In genomic region chr4:148082257-148083044, GRCm38 (mm10) we compare ENCODE assay signal across 8 mouse cellular contexts. TPM values are rescaled to one million over a fixed set of nuclear protein-coding genes. Genes with fewer than 3 reads are reported as not detected.
A peak's percentile ranks its signal among the peaks of the same experiment; 100 is the strongest.
DNase-seq lines count a peak whose midpoint lies in the region; ATAC-seq and TF ChIP-seq lines count a peak whose summit lies in the region.

No protein-coding gene starts in this region.

- TF ChIP-seq EP300 in lung, postnatal 0 days (IDR thresholded peaks at IDR 0.05): no peak
- no peak for TF ChIP-seq EP300 in stomach, postnatal 0 days (optimal IDR thresholded peaks at IDR 0.05)

- H3K9me3 ChIP-seq in forebrain, embryonic 13.5 days (replicated peaks): no peaks in the 10 kb centered on the region
- H3K9me3 ChIP-seq in kidney, embryonic 14.5 days (ENCODE audit: control insufficient read depth, low read length): no peaks in the 10 kb centered on the region
- H3K9me3 ChIP-seq in lung, postnatal 0 days (ENCODE audit: low read length): no peaks in the 10 kb centered on the region
- H3K9me3 ChIP-seq in stomach, postnatal 0 days (ENCODE audit: control insufficient read depth, low read length): no peaks in the 10 kb centered on the region

- H3K4me3 ChIP-seq in forebrain, embryonic 13.5 days: no peak overlapping the region
- H3K4me3 ChIP-seq in kidney, embryonic 14.5 days (ENCODE audit: low read length): no peak overlapping the region
- H3K4me3 ChIP-seq in lung, postnatal 0 days (ENCODE audit: low read depth, low read length): no peak overlapping the region
- H3K4me3 ChIP-seq in stomach, postnatal 0 days (ENCODE audit: low read depth, low read length): no peak overlapping the region

- peak; percentile 71 for ATAC-seq in CD4-positive, CD25-positive, alpha-beta regulatory T cell, adult 4 months
- ATAC-seq in forebrain, embryonic 13.5 days: peak; percentile 37; the same call in 1 of the 2 replicates
- peak; percentile 18; the same call in 1 of the 2 replicates for ATAC-seq in kidney, embryonic 14.5 days (ENCODE audit: low FRiP score, low TSS enrichment)
- no peak for ATAC-seq in lung, postnatal 0 days
- peak; percentile 19; the same call in 1 of the 2 replicates for ATAC-seq in stomach, postnatal 0 days (ENCODE audit: low FRiP score, low TSS enrichment)

- H3K4me2 ChIP-seq in forebrain, embryonic 13.5 days: no peak overlapping the region
- H3K4me2 ChIP-seq in kidney, embryonic 14.5 days (replicated peaks; ENCODE audit: low read depth, low read length): no peak overlapping the region
- H3K4me2 ChIP-seq in lung, postnatal 0 days (replicated peaks; ENCODE audit: low read depth, low read length): no peak overlapping the region
- no peak overlapping the region for H3K4me2 ChIP-seq in stomach, postnatal 0 days (replicated peaks; ENCODE audit: low read depth)

- no peaks in the 10 kb centered on the region for H3K27me3 ChIP-seq in forebrain, embryonic 13.5 days
- H3K27me3 ChIP-seq in kidney, embryonic 14.5 days (ENCODE audit: control insufficient read depth, insufficient read depth, low read length): no peaks in the 10 kb centered on the region
- H3K27me3 ChIP-seq in lung, postnatal 0 days (replicated peaks; ENCODE audit: insufficient read depth, low read length): no peaks in the 10 kb centered on the region
- H3K27me3 ChIP-seq in stomach, postnatal 0 days (ENCODE audit: control insufficient read depth, insufficient read depth, low read length): no peaks in the 10 kb centered on the region

- no peak overlapping the region for H3K9ac ChIP-seq in forebrain, embryonic 13.5 days
- no peak overlapping the region for H3K9ac ChIP-seq in kidney, embryonic 14.5 days (ENCODE audit: low read depth, low read length)
- no peak overlapping the region for H3K9ac ChIP-seq in lung, postnatal 0 days (replicated peaks; ENCODE audit: low read depth)
- H3K9ac ChIP-seq in stomach, postnatal 0 days (ENCODE audit: low read length): no peak overlapping the region

- peaks cover 8% of the 10 kb centered on the region; the same call in 1 of the 2 replicates for H3K36me3 ChIP-seq in forebrain, embryonic 13.5 days (ENCODE audit: poor library complexity, severe bottlenecking)
- peaks cover 15% of the 10 kb centered on the region for H3K36me3 ChIP-seq in kidney, embryonic 14.5 days (ENCODE audit: control insufficient read depth, insufficient read depth, low read length)
- peaks cover 5% of the 10 kb centered on the region; the same call in 1 of the 2 replicates for H3K36me3 ChIP-seq in lung, postnatal 0 days (ENCODE audit: insufficient read depth, low read length)
- peaks cover 6% of the 10 kb centered on the region for H3K36me3 ChIP-seq in stomach, postnatal 0 days (ENCODE audit: control insufficient read depth, insufficient read depth, low read length)

- TF ChIP-seq CTCF in lung, postnatal 0 days (IDR thresholded peaks at IDR 0.05): peak; percentile 81
- TF ChIP-seq CTCF in stomach, postnatal 0 days (IDR thresholded peaks at IDR 0.05; ENCODE audit: low read depth): peak; percentile 81

- peaks cover 9% of the 10 kb centered on the region for H3K4me1 ChIP-seq in forebrain, embryonic 13.5 days
- H3K4me1 ChIP-seq in kidney, embryonic 14.5 days (ENCODE audit: control insufficient read depth, insufficient read depth, low read length): peaks cover 31% of the 10 kb centered on the region
- peaks cover 16% of the 10 kb centered on the region for H3K4me1 ChIP-seq in lung, postnatal 0 days (ENCODE audit: insufficient read depth, low read depth, low read length)
- no peaks in the 10 kb centered on the region for H3K4me1 ChIP-seq in stomach, postnatal 0 days (replicated peaks; ENCODE audit: control insufficient read depth, insufficient read depth)

- DNase-seq in heart, adult 18-20 months: peak; percentile 70 to 78
- DNase-seq in heart, adult 8-10 months (ENCODE audit: low spot score): no peak
- DNase-seq in c-Kit-positive CD71-positive TER-119-negative erythroid progenitor cells, embryonic 14.5 days (ENCODE audit: low read depth): peak; percentile 77
- DNase-seq in lung, postnatal 0 days (ENCODE audit: low spot score): peak; percentile 42
- peak; percentile 73 for DNase-seq in stomach, postnatal 0 days (ENCODE audit: low spot score)

- WGBS in forebrain, embryonic 13.5 days: 53% methylated on average over 12 of the region's 12 CpGs
- 48% methylated on average over 12 of the region's 12 CpGs for WGBS in kidney, embryonic 14.5 days
- WGBS in lung, postnatal 0 days: 49% methylated on average over 12 of the region's 12 CpGs
- 50% methylated on average over 12 of the region's 12 CpGs for WGBS in stomach, postnatal 0 days

- no peak overlapping the region for H3K27ac ChIP-seq in forebrain, embryonic 13.5 days
- H3K27ac ChIP-seq in kidney, embryonic 14.5 days (ENCODE audit: low read depth, low read length): no peak overlapping the region
- no peak overlapping the region for H3K27ac ChIP-seq in lung, postnatal 0 days (ENCODE audit: low read length)
- H3K27ac ChIP-seq in stomach, postnatal 0 days (replicated peaks): peak overlapping the region; percentile 53; the same call in 1 of the 2 replicates

RNA-seq across cellular contexts. Expression of gene Agtrap, which starts 5.4 kb away (rescaled TPM):
- 10 to 100 TPM; 47.8 to 50.4 TPM for total RNA-seq in heart, adult 18-20 months (2021)
- 10 to 100 TPM; 45.2 to 51.5 (median 48.2) TPM for total RNA-seq in heart, adult 8-10 months (2022)
- 10 to 100 TPM; 19.0 to 20.0 TPM for polyA plus RNA-seq in CD4-positive, CD25-positive, alpha-beta regulatory T cell, adult 4 months (2017; shearing (Covaris generic))
- 6.9 and 8.3 TPM in 2 replicates for polyA plus RNA-seq in forebrain, embryonic 13.5 days (2015; fragmentation: Nextera tagmentation; extraction: Ambion mirVana)
- 17.4 and 22.8 TPM in 2 replicates for polyA plus RNA-seq in kidney, embryonic 14.5 days (2014; fragmentation: Nextera tagmentation; extraction: Ambion mirVana)
- 20.7 and 22.0 TPM in 2 replicates for polyA plus RNA-seq in lung, postnatal 0 days (2015; fragmentation: Nextera tagmentation; extraction: Ambion mirVana)
- 23.2 and 26.9 TPM in 2 replicates for polyA plus RNA-seq in stomach, postnatal 0 days (2015; fragmentation: Nextera tagmentation; extraction: Ambion mirVana)

RNA-seq across cellular contexts. Expression of gene Mthfr, which starts 43.6 kb away (rescaled TPM):
- 10 to 100 TPM in 1 of 2 experiments, 1 to 10 TPM in 1; 7.9 to 10.7 TPM for total RNA-seq in heart, adult 18-20 months (2021)
- 1 to 10 TPM; 8.0 to 9.8 (median 8.6) TPM for total RNA-seq in heart, adult 8-10 months (2022)
- polyA plus RNA-seq in CD4-positive, CD25-positive, alpha-beta regulatory T cell, adult 4 months (2017; shearing (Covaris generic)): 10 to 100 TPM in 1 of 2 experiments, 1 to 10 TPM in 1; 6.8 to 23.1 TPM
- polyA plus RNA-seq in forebrain, embryonic 13.5 days (2015; fragmentation: Nextera tagmentation; extraction: Ambion mirVana): 15.9 and 18.2 TPM in 2 replicates
- polyA plus RNA-seq in kidney, embryonic 14.5 days (2014; fragmentation: Nextera tagmentation; extraction: Ambion mirVana): 11.8 and 19.7 TPM in 2 replicates
- polyA plus RNA-seq in lung, postnatal 0 days (2015; fragmentation: Nextera tagmentation; extraction: Ambion mirVana): 14.0 and 14.2 TPM in 2 replicates
- 8.2 and 8.7 TPM in 2 replicates for polyA plus RNA-seq in stomach, postnatal 0 days (2015; fragmentation: Nextera tagmentation; extraction: Ambion mirVana)

RNA-seq across cellular contexts. Expression of gene Clcn6, which starts 43.8 kb away (rescaled TPM):
- total RNA-seq in heart, adult 18-20 months (2021): 1 to 10 TPM; 7.8 to 8.0 TPM
- total RNA-seq in heart, adult 8-10 months (2022): 1 to 10 TPM; 7.1 to 9.8 (median 8.9) TPM
- 1 to 10 TPM; 4.2 to 5.5 TPM for polyA plus RNA-seq in CD4-positive, CD25-positive, alpha-beta regulatory T cell, adult 4 months (2017; shearing (Covaris generic))
- 21.6 and 24.8 TPM in 2 replicates for polyA plus RNA-seq in forebrain, embryonic 13.5 days (2015; fragmentation: Nextera tagmentation; extraction: Ambion mirVana)
- 4.0 and 6.0 TPM in 2 replicates for polyA plus RNA-seq in kidney, embryonic 14.5 days (2014; fragmentation: Nextera tagmentation; extraction: Ambion mirVana)
- polyA plus RNA-seq in lung, postnatal 0 days (2015; fragmentation: Nextera tagmentation; extraction: Ambion mirVana): 3.5 and 4.1 TPM in 2 replicates
- 1.8 and 2.1 TPM in 2 replicates for polyA plus RNA-seq in stomach, postnatal 0 days (2015; fragmentation: Nextera tagmentation; extraction: Ambion mirVana)

RNA-seq across cellular contexts. Expression of gene Mad2l2, which starts 47.7 kb away (rescaled TPM):
- 10 to 100 TPM; 12.2 to 14.5 TPM for total RNA-seq in heart, adult 18-20 months (2021)
- 10 to 100 TPM in 3 of 4 experiments, 1 to 10 TPM in 1; 6.9 to 13.6 (median 11.7) TPM for total RNA-seq in heart, adult 8-10 months (2022)
- polyA plus RNA-seq in CD4-positive, CD25-positive, alpha-beta regulatory T cell, adult 4 months (2017; shearing (Covaris generic)): 10 to 100 TPM; 35.8 to 41.2 TPM
- polyA plus RNA-seq in forebrain, embryonic 13.5 days (2015; fragmentation: Nextera tagmentation; extraction: Ambion mirVana): 96.6 and 107 TPM in 2 replicates
- polyA plus RNA-seq in kidney, embryonic 14.5 days (2014; fragmentation: Nextera tagmentation; extraction: Ambion mirVana): 81.1 and 99.0 TPM in 2 replicates
- 35.2 and 35.7 TPM in 2 replicates for polyA plus RNA-seq in lung, postnatal 0 days (2015; fragmentation: Nextera tagmentation; extraction: Ambion mirVana)
- 24.6 and 25.0 TPM in 2 replicates for polyA plus RNA-seq in stomach, postnatal 0 days (2015; fragmentation: Nextera tagmentation; extraction: Ambion mirVana)

RNA-seq across cellular contexts. Expression of gene Draxin, which starts 48.0 kb away (rescaled TPM):
- total RNA-seq in heart, adult 18-20 months (2021): under 1 TPM; 0.07 to 0.08 TPM
- total RNA-seq in heart, adult 8-10 months (2022): under 1 TPM; 0.06 to 0.20 (median 0.07) TPM
- polyA plus RNA-seq in CD4-positive, CD25-positive, alpha-beta regulatory T cell, adult 4 months (2017; shearing (Covaris generic)): not detected
- 11.7 and 12.5 TPM in 2 replicates for polyA plus RNA-seq in forebrain, embryonic 13.5 days (2015; fragmentation: Nextera tagmentation; extraction: Ambion mirVana)
- 0.43 and 0.80 TPM in 2 replicates for polyA plus RNA-seq in kidney, embryonic 14.5 days (2014; fragmentation: Nextera tagmentation; extraction: Ambion mirVana)
- polyA plus RNA-seq in lung, postnatal 0 days (2015; fragmentation: Nextera tagmentation; extraction: Ambion mirVana): 0.06 TPM in 2 replicates
- polyA plus RNA-seq in stomach, postnatal 0 days (2015; fragmentation: Nextera tagmentation; extraction: Ambion mirVana): 0.01 TPM in 1 of 2 replicates, not detected in the other
